ENCODE assay signal across 18 mouse cellular contexts in genomic region chr5:145635204-145635603, GRCm38 (mm10). TPM values are rescaled to one million over a fixed set of nuclear protein-coding genes. Genes with fewer than 3 reads are reported as not detected.
DNase-seq lines count a peak whose midpoint lies in the region; ATAC-seq and TF ChIP-seq lines count a peak whose summit lies in the region.
"Not testable (repeated sequence)": the region's sequence is repeated elsewhere in the genome, so short reads cannot be mapped to it uniquely, and the experiment has no call there.
"Had no signal": no experiment of that assay in that cellular context is flagged by ENCODE, and none has a peak within 500 bp of the region (broad histone marks: within the 10 kb centered on the region; RNA-seq: fewer than 3 reads in every experiment).

No protein-coding gene starts in this region.

- not testable (repeated sequence) for H3K4me3 ChIP-seq in liver, adult 2 months (ENCODE audit: insufficient read depth, low read depth, low read length); liver, embryonic 12.5 days; liver, embryonic 15.5 days (replicated peaks); liver, embryonic 16.5 days (ENCODE audit: low read depth, low read length); liver, postnatal 0 days (ENCODE audit: low read depth, low read length)

- not testable (repeated sequence) for H3K36me3 ChIP-seq in liver, adult 2 months (ENCODE audit: control insufficient read depth, insufficient read depth, low read length); liver, embryonic 12.5 days; liver, embryonic 15.5 days (replicated peaks); liver, embryonic 16.5 days (ENCODE audit: control insufficient read depth, insufficient read depth); liver, postnatal 0 days (replicated peaks; ENCODE audit: insufficient read depth, low read length)

- not testable (repeated sequence) for H3K79me2 ChIP-seq in liver, adult 2 months (ENCODE audit: control insufficient read depth, insufficient read depth, low read length)

- H3K27me3 ChIP-seq in liver, adult 2 months (ENCODE audit: control insufficient read depth, insufficient read depth, low read length), result peaks cover 15% of the 10 kb centered on the region; the same call in 1 of the 2 replicates
- H3K27me3 ChIP-seq in liver, embryonic 12.5 days (replicated peaks); liver, embryonic 15.5 days; liver, embryonic 16.5 days (ENCODE audit: control insufficient read depth, insufficient read depth, low read depth, low read length); liver, postnatal 0 days (ENCODE audit: insufficient read depth, low read length): not testable (repeated sequence)

- 19% methylated on average over 2 of the region's 2 CpGs for WGBS in liver, adult 2 months
- 71% methylated on average over 2 of the region's 2 CpGs for WGBS in liver, embryonic 12.5 days (ENCODE audit: insufficient replicate concordance)
- WGBS in liver, embryonic 15.5 days (ENCODE audit: insufficient replicate concordance), result 67% methylated on average over 2 of the region's 2 CpGs
- WGBS in liver, embryonic 16.5 days (ENCODE audit: insufficient replicate concordance), result 70% methylated on average over 2 of the region's 2 CpGs
- 49% methylated on average over 2 of the region's 2 CpGs for WGBS in liver, postnatal 0 days (ENCODE audit: insufficient replicate concordance)

- TF ChIP-seq CTCF in liver, adult 2 months (IDR thresholded peaks at IDR 0.05; ENCODE audit: low read depth, low read length); liver, postnatal 0 days (IDR thresholded peaks at IDR 0.05; ENCODE audit: low read depth): not testable (repeated sequence)

- not testable (repeated sequence) for H3K9ac ChIP-seq in liver, adult 2 months (ENCODE audit: low read depth, low read length); liver, embryonic 12.5 days; liver, embryonic 15.5 days; liver, embryonic 16.5 days (ENCODE audit: low read depth, low read length); liver, postnatal 0 days (replicated peaks)

- TF ChIP-seq POLR2A in liver, adult 2 months (IDR thresholded peaks at IDR 0.05; ENCODE audit: extremely low read depth, insufficient read depth, low read length), result not testable (repeated sequence)

- TF ChIP-seq EP300 in liver, postnatal 0 days (IDR thresholded peaks at IDR 0.05; ENCODE audit: low read depth), result peak; percentile 76

- not testable (repeated sequence) for H3K4me2 ChIP-seq in liver, embryonic 12.5 days; liver, embryonic 15.5 days; liver, embryonic 16.5 days (ENCODE audit: low read depth, low read length); liver, postnatal 0 days (ENCODE audit: low read depth, low read length)

- H3K9me3 ChIP-seq in liver, embryonic 12.5 days (replicated peaks), result peaks cover 59% of the 10 kb centered on the region
- H3K9me3 ChIP-seq in liver, embryonic 15.5 days (replicated peaks); liver, embryonic 16.5 days (replicated peaks; ENCODE audit: control insufficient read depth, low read length); liver, postnatal 0 days (ENCODE audit: low read length): not testable (repeated sequence)

- H3K4me1 ChIP-seq in liver, adult 2 months (ENCODE audit: control insufficient read depth, insufficient read depth, low read length); liver, embryonic 12.5 days; liver, embryonic 15.5 days (replicated peaks); liver, embryonic 16.5 days (ENCODE audit: control insufficient read depth, low read depth, low read length); liver, postnatal 0 days (ENCODE audit: insufficient read depth): not testable (repeated sequence)

- ATAC-seq in liver, embryonic 12.5 days, result peak; percentile 16; the same call in 1 of the 2 replicates
- peak; percentile 25; the same call in 1 of the 2 replicates for ATAC-seq in liver, embryonic 15.5 days (ENCODE audit: insufficient read depth)
- peak; percentile 66 for ATAC-seq in liver, embryonic 16.5 days (ENCODE audit: low read depth)
- ATAC-seq in liver, postnatal 0 days, result peak; percentile 54

- not testable (repeated sequence) for H3K27ac ChIP-seq in liver, adult 2 months (replicated peaks; ENCODE audit: insufficient read depth, low read depth, low read length); liver, embryonic 12.5 days; liver, embryonic 15.5 days (replicated peaks); liver, embryonic 16.5 days (ENCODE audit: low read length)
- H3K27ac ChIP-seq in liver, postnatal 0 days (ENCODE audit: low read depth), result peak overlapping the region; percentile 55

- peak; percentile 94 for DNase-seq in liver, adult 2 months (ENCODE audit: extremely low read depth, low read depth, low spot score)
- not testable (repeated sequence) for DNase-seq in liver, postnatal 0 days

RNA-seq across cellular contexts. Expression of gene Cyp3a41b, which starts 50.7 kb away (rescaled TPM):
- total RNA-seq in liver, adult 2 months (2014; rRNA removed), result 0.07 and 72.6 TPM in 2 replicates
- 1.5 and 36.0 TPM in 2 replicates for polyA plus RNA-seq in liver, adult 2 months (2012; rRNA removed)
- polyA plus RNA-seq in liver, embryonic 12.5 days (2016; fragmentation: Nextera tagmentation; extraction: Ambion mirVana), result not detected in 2 replicates
- not detected in 2 replicates for polyA plus RNA-seq in liver, embryonic 15.5 days (2015; fragmentation: Nextera tagmentation; extraction: Ambion mirVana)
- polyA plus RNA-seq in liver, embryonic 16.5 days (2015; fragmentation: Nextera tagmentation; extraction: Ambion mirVana), result not detected in 2 replicates
- 0.96 and 2.0 TPM in 2 replicates for polyA plus RNA-seq in liver, postnatal 0 days (2015; fragmentation: Nextera tagmentation; extraction: Ambion mirVana)
- total RNA-seq: adrenal gland, adult 18-20 months; adrenal gland, postnatal 14 days; adrenal gland, postnatal 25 days; adrenal gland, postnatal 36 days; CH12.LX; ES-E14; G1E; MEL had no signal
- polyA plus RNA-seq: activated CD4-positive, CD25-positive, alpha-beta regulatory T cell, adult 4 months; adrenal gland, adult 2 months; brain, embryonic 14.5 days; CD4-positive, CD25-positive, alpha-beta regulatory T cell, adult 4 months; G1E; Patski had no signal

Comparison
In these comparisons a context has a peak if more than half of its experiments do, and no peak if none do; other contexts are left out.
1. ATAC-seq: peak in every context shown above with its lines; median percentile 66 in liver, embryonic 16.5 days; 54 in liver, postnatal 0 days; 25 in liver, embryonic 15.5 days; 16 in liver, embryonic 12.5 days.